Mouse (Mus musculus) kidney, adult 2 months (tissue): Measurements from ENCODE around the gene Prickle2. TPM values are rescaled to one million over a fixed set of nuclear protein-coding genes. Genes with fewer than 3 reads are reported as not detected.

Experiments used
- DNase-seq: peaks from one replicate; pipeline ENCODE4 v3.0.0; 2021
- H3K27ac ChIP-seq: fragments of 200-500 bp; 2 replicates; pipeline ENCODE4 v1.5.1; 2012; ENCODE audit warnings: low read depth, low read length, control low read depth, inconsistent platforms; ENCODE audit not compliant: insufficient read depth
- H3K27me3 ChIP-seq: fragments of 200-500 bp; replicated peaks from 2 replicates; pipeline ENCODE4 v1.6.1; 2012; ENCODE audit warnings: mild to moderate bottlenecking, moderate library complexity, low read length, inconsistent platforms; ENCODE audit not compliant: control insufficient read depth, insufficient read depth
- H3K36me3 ChIP-seq: fragments of 200-500 bp; 2 replicates; pipeline ENCODE4 v1.6.1; 2012; ENCODE audit warnings: mild to moderate bottlenecking, moderate library complexity, low read length, inconsistent platforms; ENCODE audit not compliant: control insufficient read depth, insufficient read depth
- H3K4me1 ChIP-seq: fragments of 200-500 bp; 2 replicates; pipeline ENCODE4 v1.6.1; 2011; ENCODE audit warnings: low read length; ENCODE audit not compliant: control insufficient read depth, insufficient read depth
- H3K4me3 ChIP-seq: fragments of 200-500 bp; 2 replicates; pipeline ENCODE4 v1.5.1; 2011; ENCODE audit warnings: mild to moderate bottlenecking, low read depth, low read length, control low read depth; ENCODE audit not compliant: insufficient read depth
- CTCF ChIP-seq: fragments of 200-500 bp; conservative IDR thresholded peaks from 2 replicates; pipeline ENCODE4 v1.5.1; 2011; ENCODE audit warnings: low read depth, mild to moderate bottlenecking, control low read depth, low read length, moderate library complexity, mixed read lengths; ENCODE audit not compliant: insufficient read depth, insufficient read length
- POLR2A ChIP-seq: fragments of 200-500 bp; IDR thresholded peaks from one replicate; pipeline ENCODE4 v1.6.1; 2011; ENCODE audit warnings: low read depth, low read length, control low read depth
- WGBS: fragments of 180-500 bp; shearing (Covaris S2); methylation state at CpG from one replicate; pipeline ENCODE4 v1.1.7; 2018; 5-methylcytosine and 5-hydroxymethylcytosine counted together
- polyA plus RNA-seq: library from polyadenylated mRNA; depleted of rRNA; stranded (reverse); fragments of >200 nt; gene quantifications from 2 replicates; pipeline ENCODE4 v1.2.3, GENCODE M21; 2012

Prickle2 gene
- polyA plus RNA-seq, 1 experiment: 2.5 TPM

DNA sequence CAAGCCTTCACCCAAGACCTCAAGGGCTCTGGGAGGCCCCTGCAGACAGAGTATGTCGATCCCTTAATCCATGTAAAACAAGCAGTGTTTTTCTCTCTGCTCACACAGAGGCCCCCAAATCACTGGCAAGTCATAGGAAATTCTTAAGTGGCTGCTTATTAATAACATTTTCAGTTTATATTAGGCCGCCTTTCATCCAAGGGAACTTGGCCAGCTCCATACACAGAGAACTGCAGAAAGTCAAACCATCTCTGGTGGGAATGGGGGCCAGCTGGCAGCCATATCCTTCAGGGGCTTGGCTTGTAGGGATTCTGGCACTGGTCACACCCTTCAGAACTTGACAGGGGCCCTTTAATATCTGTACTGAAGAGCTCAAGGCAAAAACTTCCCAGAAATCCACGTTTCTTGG is 237.6 kb downstream of the Prickle2 start:
- no peak for DNase-seq
- no peaks in the 10 kb centered on the region for H3K27me3 ChIP-seq
- H3K4me3 ChIP-seq: no peak overlapping the region
- no peak overlapping the region for H3K27ac ChIP-seq
- H3K36me3 ChIP-seq: no peaks in the 10 kb centered on the region
- no peak for TF ChIP-seq POLR2A
- TF ChIP-seq CTCF: no peak
- peaks cover 11% of the 10 kb centered on the region for H3K4me1 ChIP-seq
- 71% methylated on average over 3 of the region's 3 CpGs for WGBS

DNA sequence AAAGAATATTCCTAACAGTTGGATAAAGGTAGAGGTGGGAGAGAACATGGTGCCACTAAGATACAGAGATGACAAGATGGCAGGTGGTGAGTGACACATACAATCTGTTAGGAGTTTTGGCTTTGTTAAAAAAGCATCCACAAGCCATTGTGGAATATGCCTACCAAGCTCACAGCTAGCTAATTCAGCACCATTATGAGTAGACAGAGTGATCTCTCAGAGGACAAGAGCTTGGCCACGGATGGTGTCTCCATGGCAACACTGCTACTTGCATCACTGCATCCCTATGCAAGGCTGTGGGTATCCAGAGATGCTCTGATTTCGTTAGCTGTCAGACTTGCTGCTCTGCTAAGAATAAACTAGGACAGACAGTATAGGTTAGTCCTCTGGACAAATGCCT is 238.6 kb downstream of the Prickle2 start:
- WGBS: 88% methylated on average over 2 of the region's 2 CpGs
- no peaks in the 10 kb centered on the region for H3K27me3 ChIP-seq

DNA sequence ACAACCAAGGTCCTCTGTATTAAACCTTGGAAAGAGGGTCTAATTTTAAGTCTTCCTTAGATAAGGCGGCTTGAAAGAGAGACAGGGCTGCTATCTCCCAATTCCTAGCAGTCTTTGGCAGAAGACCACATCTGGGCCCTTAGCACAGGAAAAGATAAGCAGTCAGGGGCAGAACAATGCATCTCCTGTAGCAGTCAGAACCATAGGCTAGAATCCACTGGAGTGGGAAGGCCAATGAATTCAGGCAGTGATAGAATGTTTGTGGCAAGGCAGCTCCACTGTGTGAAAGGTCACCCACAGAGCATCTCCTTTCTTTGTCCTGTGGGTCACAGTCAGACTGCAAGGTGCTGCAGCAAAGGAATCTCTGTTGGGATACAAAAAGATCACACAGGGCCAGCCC is 240.3 kb downstream of the Prickle2 start:
- WGBS: 80% methylated on average over 1 of the region's 1 CpGs
- Histone ChIP-seq H3K27ac (peak overlapping the region; percentile 3; the same call in 1 of the 2 replicates), H3K27me3 (no peaks in the 10 kb centered on the region), H3K36me3 (no peaks in the 10 kb centered on the region), H3K4me3 (no peak overlapping the region), H3K4me1 (peaks cover 19% of the 10 kb centered on the region)
- DNase-seq: peak; percentile 60
- TF ChIP-seq POLR2A (no peak), CTCF (no peak)

More for the DNA sequence above, 238.6 kb downstream of the Prickle2 start:
- TF ChIP-seq POLR2A (no peak), CTCF (no peak)
- no peak overlapping the region for H3K4me3 ChIP-seq
- H3K4me1 ChIP-seq: peaks cover 11% of the 10 kb centered on the region
- H3K36me3 ChIP-seq: no peaks in the 10 kb centered on the region
- no peak overlapping the region for H3K27ac ChIP-seq
- no peak for DNase-seq

DNA sequence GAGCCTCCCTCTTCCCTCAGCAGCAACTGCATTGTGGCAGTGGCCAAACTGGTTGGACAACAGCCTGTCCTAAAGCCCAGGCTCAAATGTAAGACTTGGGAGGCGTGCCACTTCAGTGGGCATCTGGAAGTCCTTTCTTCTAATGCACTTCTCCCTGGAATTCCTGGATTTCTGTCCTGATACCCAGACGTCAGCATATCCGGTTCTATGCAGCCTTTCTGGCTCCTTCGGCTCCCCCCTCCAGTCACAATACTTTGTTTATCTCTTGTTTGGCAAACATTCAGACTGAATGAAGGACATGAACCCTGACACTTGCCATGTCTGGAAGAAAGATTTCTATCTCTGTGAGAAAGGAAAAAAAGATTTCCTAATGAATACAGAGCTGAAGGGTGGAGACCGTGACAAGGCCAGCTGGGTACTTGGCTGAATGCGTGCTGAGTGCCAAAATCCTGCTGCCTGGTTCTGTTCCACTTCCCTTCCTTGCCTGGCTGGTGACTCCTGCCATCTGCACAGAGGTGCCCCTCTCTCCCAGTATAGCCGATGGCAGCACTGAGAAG is 241.1 kb downstream of the Prickle2 start:
- no peak for TF ChIP-seq POLR2A
- no peak for TF ChIP-seq CTCF
- Histone ChIP-seq H3K27ac (peak overlapping the region; percentile 90), H3K4me3 (no peak overlapping the region), H3K36me3 (no peaks in the 10 kb centered on the region), H3K4me1 (peaks cover 23% of the 10 kb centered on the region), H3K27me3 (no peaks in the 10 kb centered on the region)
- 37% methylated on average over 7 of the region's 7 CpGs for WGBS
- DNase-seq: peak; percentile 85

DNA sequence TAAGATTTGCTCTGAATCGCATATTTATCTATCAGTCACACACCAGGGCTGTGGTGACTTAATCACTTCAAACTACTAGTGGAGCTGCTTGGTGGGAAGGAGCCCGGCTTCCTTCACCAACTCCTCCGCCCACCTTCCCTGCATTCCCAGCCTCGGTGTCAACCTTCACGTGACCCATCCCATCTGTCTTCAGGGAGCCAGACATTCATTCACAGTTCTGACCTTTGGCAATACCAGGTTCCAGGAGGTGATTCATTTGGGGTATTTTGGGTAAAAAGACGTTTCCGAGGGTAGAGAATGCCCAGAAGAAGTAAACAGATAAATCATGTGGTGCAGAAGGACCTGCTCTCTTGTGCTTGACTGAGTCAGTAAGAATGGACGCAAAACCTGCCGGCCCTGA is 242.2 kb downstream of the Prickle2 start:
- no peaks in the 10 kb centered on the region for H3K27me3 ChIP-seq
- no peak for TF ChIP-seq POLR2A
- TF ChIP-seq CTCF: no peak
- H3K36me3 ChIP-seq: no peaks in the 10 kb centered on the region
- 38% methylated on average over 9 of the region's 9 CpGs for WGBS
- H3K27ac ChIP-seq: peak overlapping the region; percentile 90
- no peak overlapping the region for H3K4me3 ChIP-seq
- H3K4me1 ChIP-seq: peaks cover 19% of the 10 kb centered on the region
- DNase-seq: peak; percentile 61

DNA sequence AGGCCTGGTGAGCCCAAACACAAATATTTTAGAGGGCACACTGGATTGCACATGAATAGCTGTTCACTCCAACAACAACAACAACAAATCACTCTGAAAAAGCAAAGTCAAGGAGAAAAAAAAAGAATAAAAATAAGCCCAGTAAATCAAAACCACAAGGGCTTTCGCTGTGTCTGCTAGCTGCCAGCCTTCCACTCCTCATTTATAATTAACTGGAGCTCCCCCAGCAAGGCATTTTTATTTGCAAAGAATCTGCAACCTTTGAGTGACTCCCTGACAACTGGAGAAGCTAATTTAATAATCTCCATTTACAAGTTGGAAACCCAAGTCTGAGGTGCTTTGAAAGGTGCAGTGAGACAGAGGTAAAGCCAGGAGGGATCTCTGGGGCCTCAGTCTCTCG is 245.2 kb downstream of the Prickle2 start:
- no peaks in the 10 kb centered on the region for H3K27me3 ChIP-seq
- TF ChIP-seq POLR2A: no peak
- TF ChIP-seq CTCF: no peak
- DNase-seq: peak; percentile 55
- 46% methylated on average over 2 of the region's 2 CpGs for WGBS
- peaks cover 19% of the 10 kb centered on the region for H3K4me1 ChIP-seq
- H3K36me3 ChIP-seq: no peaks in the 10 kb centered on the region
- no peak overlapping the region for H3K4me3 ChIP-seq
- no peak overlapping the region for H3K27ac ChIP-seq

DNA sequence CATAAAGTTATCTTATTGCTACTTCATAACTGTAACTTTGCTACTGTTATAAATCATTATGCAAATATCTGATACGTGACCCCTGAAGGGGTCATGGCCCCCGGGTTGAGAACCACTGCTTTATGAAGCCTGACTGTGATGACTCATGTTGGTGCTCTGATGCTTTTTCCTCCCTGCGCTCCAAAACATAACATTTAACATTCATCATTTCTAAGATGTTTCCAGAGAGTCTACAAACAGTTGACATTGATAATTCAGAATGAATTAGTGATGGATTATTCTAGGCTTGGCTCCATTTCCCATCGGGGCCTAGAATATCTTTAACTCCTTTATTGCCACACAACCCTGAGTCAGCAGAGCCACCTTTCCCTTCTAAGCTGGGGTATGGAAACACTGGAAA is 247.9 kb downstream of the Prickle2 start:
- no peaks in the 10 kb centered on the region for H3K27me3 ChIP-seq
- no peaks in the 10 kb centered on the region for H3K36me3 ChIP-seq
- H3K4me1 ChIP-seq: peaks cover 12% of the 10 kb centered on the region; the same call in 1 of the 2 replicates
- WGBS: 55% methylated on average over 4 of the region's 4 CpGs
- no peak overlapping the region for H3K27ac ChIP-seq
- no peak for DNase-seq
- TF ChIP-seq POLR2A: no peak
- TF ChIP-seq CTCF: no peak
- no peak overlapping the region for H3K4me3 ChIP-seq
